Mouse (Mus musculus): ENCODE data around the gene Mbd5. TPM values are rescaled to one million over a fixed set of nuclear protein-coding genes. Genes with fewer than 3 reads are reported as not detected.

Gene Mbd5
- polyA plus RNA-seq, 1 experiment from 2014 or later: 33.8 TPM

DNA sequence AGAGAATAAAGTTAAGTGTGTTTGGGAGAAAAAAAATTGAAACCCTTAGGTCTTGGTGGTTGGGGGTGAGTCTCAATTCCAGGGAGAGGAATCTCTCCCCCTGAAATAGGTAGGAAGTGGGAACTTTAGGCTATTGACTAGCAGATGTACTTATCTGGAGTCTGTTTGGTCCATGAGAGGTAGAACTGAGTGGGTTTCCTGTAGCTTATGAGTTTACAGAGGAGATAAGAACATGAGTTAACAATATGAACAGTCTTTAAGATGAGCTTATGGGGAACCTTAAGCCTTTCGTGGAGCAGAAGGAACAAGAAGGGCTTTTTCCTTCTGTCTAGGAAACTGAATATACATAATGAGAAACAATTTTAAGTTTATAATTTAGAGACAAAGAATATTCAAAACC is 404.8 kb downstream of the Mbd5 start:
- WGBS: 90% methylated on average over 1 of the region's 1 CpGs
- no peak overlapping the region for H3K4me2 ChIP-seq (ENCODE audit: low read depth, low read length)

DNA sequence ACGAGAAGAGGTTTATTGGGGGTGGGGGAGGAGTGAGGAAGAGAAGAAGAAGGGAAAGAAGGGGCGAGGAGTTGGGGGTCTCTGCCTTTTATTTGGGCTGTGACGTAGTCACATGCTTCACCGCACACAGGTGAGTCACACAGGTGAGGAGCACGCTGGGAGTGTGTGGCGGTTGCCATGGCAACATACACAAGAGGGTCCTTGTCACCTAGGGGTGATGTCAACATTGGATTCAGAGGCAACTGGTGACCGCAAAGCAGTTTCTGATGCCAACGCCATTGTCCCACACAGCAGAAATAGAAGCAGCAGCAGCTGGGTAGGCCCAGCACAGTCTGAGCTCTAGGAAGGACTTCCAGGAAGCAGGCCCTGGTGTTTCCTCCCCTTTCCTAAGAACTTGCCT is 406.6 kb downstream of the Mbd5 start:
- H3K4me2 ChIP-seq (ENCODE audit: low read depth, low read length): no peak overlapping the region
- H3K9me3 ChIP-seq (replicated peaks; ENCODE audit: control insufficient read depth, low read length): no peaks in the 10 kb centered on the region
- 86% methylated on average over 8 of the region's 8 CpGs for WGBS
- no peak overlapping the region for H3K9ac ChIP-seq (replicated peaks; ENCODE audit: low read length)
- no peak overlapping the region for H3K27ac ChIP-seq (replicated peaks; ENCODE audit: low read depth, low read length)
- H3K36me3 ChIP-seq (replicated peaks; ENCODE audit: control insufficient read depth, insufficient read depth, low read depth, low read length): no peaks in the 10 kb centered on the region
- no peak for ATAC-seq (replicated peaks; ENCODE audit: insufficient number of reproducible peaks, low FRiP score, low TSS enrichment, low read depth)
- H3K4me1 ChIP-seq (ENCODE audit: control insufficient read depth, insufficient read depth, low read length): no peaks in the 10 kb centered on the region
- H3K27me3 ChIP-seq (ENCODE audit: control insufficient read depth, insufficient read depth, low read length): no peaks in the 10 kb centered on the region
- no peak for DNase-seq (ENCODE audit: low spot score)
- no peak overlapping the region for H3K4me3 ChIP-seq (ENCODE audit: low read depth, low read length)

More for the DNA sequence above, 404.8 kb downstream of the Mbd5 start:
- H3K36me3 ChIP-seq (replicated peaks; ENCODE audit: control insufficient read depth, insufficient read depth, low read depth, low read length): no peaks in the 10 kb centered on the region
- no peaks in the 10 kb centered on the region for H3K27me3 ChIP-seq (ENCODE audit: control insufficient read depth, insufficient read depth, low read length)
- no peak overlapping the region for H3K4me3 ChIP-seq (ENCODE audit: low read depth, low read length)
- no peaks in the 10 kb centered on the region for H3K4me1 ChIP-seq (ENCODE audit: control insufficient read depth, insufficient read depth, low read length)
- no peaks in the 10 kb centered on the region for H3K9me3 ChIP-seq (replicated peaks; ENCODE audit: control insufficient read depth, low read length)
- H3K9ac ChIP-seq (replicated peaks; ENCODE audit: low read length): no peak overlapping the region
- ATAC-seq (replicated peaks; ENCODE audit: insufficient number of reproducible peaks, low FRiP score, low TSS enrichment, low read depth): no peak
- no peak overlapping the region for H3K27ac ChIP-seq (replicated peaks; ENCODE audit: low read depth, low read length)
- DNase-seq (ENCODE audit: low spot score): no peak

DNA sequence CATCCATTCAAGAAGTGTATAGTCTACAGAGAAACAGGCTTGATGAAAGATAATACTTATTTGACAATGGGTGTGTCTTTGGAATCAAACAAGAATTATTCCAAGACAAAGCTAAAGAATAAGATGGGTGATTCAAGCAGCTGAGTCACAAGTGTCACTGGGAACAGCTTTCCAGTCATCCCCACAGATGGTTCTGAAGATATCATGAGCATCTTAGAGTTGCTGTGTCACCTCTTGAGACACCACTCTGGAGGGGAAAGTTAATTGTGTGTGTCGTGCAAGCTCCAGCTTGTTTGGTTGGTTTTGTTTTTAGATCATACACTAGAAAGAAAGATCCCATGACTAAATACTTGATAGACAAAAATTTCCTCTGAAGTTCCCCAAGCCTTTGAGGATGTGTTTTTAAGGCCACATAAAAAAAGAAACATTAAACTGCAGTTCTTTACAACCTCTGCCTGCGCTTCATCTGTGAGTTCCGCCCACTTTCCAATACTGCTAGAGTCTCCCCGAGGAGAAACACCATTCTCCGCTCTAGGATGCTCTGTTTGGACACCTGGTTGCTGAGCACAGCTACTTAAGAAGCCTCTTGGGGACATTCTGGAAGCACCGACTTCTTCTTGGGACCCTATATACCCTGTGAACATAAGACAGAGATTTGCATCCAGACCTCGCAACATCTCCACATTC is 409.0 kb downstream of the Mbd5 start:
- Histone ChIP-seq H3K27ac (replicated peaks; ENCODE audit: low read depth, low read length) (no peak overlapping the region), H3K4me2 (ENCODE audit: low read depth, low read length) (no peak overlapping the region), H3K9me3 (replicated peaks; ENCODE audit: control insufficient read depth, low read length) (no peaks in the 10 kb centered on the region), H3K9ac (replicated peaks; ENCODE audit: low read length) (no peak overlapping the region), H3K4me1 (ENCODE audit: control insufficient read depth, insufficient read depth, low read length) (no peaks in the 10 kb centered on the region), H3K36me3 (replicated peaks; ENCODE audit: control insufficient read depth, insufficient read depth, low read depth, low read length) (no peaks in the 10 kb centered on the region), H3K4me3 (ENCODE audit: low read depth, low read length) (no peak overlapping the region), H3K27me3 (ENCODE audit: control insufficient read depth, insufficient read depth, low read length) (no peaks in the 10 kb centered on the region)
- ATAC-seq (replicated peaks; ENCODE audit: insufficient number of reproducible peaks, low FRiP score, low TSS enrichment, low read depth) (no peak), DNase-seq (ENCODE audit: low spot score) (no peak)
- WGBS: 80% methylated on average over 7 of the region's 7 CpGs

DNA sequence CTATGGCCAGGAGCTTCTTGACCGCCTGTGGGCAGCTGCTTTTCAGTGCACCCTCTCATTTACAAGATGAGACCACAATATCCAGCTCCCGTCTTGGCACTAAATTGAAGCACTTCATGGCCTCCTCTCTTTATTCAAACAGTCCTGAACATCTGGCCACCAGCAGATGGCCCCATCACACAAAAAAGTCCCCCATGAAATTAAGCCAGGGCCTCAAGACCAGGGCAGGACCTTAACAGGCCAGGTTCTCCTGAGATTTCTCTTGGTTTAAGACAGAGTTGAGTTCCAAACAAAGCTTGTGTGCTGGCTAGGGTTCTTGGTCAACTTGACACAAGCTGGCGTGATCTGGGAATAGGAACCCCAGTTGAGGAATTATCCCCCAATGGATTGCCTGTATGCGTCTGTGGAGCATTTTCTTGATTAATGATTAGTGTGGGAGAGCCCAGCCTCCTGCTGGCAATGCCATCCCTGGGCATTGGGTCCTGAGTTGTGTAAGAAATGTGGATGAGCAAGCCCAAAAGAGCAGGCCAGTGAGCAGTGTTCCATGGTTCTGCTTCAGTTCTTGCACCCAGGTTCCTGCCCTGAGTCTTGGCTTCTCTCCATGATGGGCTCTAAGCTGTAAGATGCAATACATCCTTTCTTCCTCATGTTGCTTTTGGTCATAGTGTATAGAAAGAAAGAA is 409.7 kb downstream of the Mbd5 start:
- Histone ChIP-seq H3K27me3 (ENCODE audit: control insufficient read depth, insufficient read depth, low read length) (no peaks in the 10 kb centered on the region), H3K9me3 (replicated peaks; ENCODE audit: control insufficient read depth, low read length) (no peaks in the 10 kb centered on the region), H3K27ac (replicated peaks; ENCODE audit: low read depth, low read length) (no peak overlapping the region), H3K9ac (replicated peaks; ENCODE audit: low read length) (no peak overlapping the region), H3K4me2 (ENCODE audit: low read depth, low read length) (no peak overlapping the region), H3K36me3 (replicated peaks; ENCODE audit: control insufficient read depth, insufficient read depth, low read depth, low read length) (no peaks in the 10 kb centered on the region), H3K4me1 (ENCODE audit: control insufficient read depth, insufficient read depth, low read length) (no peaks in the 10 kb centered on the region), H3K4me3 (ENCODE audit: low read depth, low read length) (no peak overlapping the region)
- ATAC-seq (replicated peaks; ENCODE audit: insufficient number of reproducible peaks, low FRiP score, low TSS enrichment, low read depth) (no peak), DNase-seq (ENCODE audit: low spot score) (peak; percentile 57)
- WGBS: 64% methylated on average over 4 of the region's 4 CpGs

DNA sequence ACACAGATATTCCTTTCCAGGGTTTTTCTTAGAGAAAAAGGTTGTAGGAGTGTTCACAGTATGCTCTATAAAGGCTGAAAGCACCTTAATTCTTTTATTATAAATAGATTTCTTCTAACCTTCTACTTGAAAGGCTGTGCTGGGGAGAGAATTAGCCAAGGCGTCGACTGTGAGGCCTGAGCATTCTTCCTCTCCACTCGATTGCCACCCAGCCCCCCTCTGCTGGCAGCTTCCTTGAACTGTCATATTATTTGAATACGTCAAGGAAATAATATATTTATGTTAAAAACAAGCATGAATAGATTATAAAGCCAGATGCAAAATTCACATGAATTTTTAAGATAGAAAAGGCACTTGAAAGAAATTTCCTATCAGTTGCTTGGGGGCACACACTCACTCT is 410.4 kb downstream of the Mbd5 start:
- Histone ChIP-seq H3K9me3 (replicated peaks; ENCODE audit: control insufficient read depth, low read length) (no peaks in the 10 kb centered on the region), H3K36me3 (replicated peaks; ENCODE audit: control insufficient read depth, insufficient read depth, low read depth, low read length) (no peaks in the 10 kb centered on the region), H3K4me2 (ENCODE audit: low read depth, low read length) (no peak overlapping the region), H3K4me3 (ENCODE audit: low read depth, low read length) (no peak overlapping the region), H3K9ac (replicated peaks; ENCODE audit: low read length) (no peak overlapping the region), H3K4me1 (ENCODE audit: control insufficient read depth, insufficient read depth, low read length) (no peaks in the 10 kb centered on the region), H3K27ac (replicated peaks; ENCODE audit: low read depth, low read length) (no peak overlapping the region), H3K27me3 (ENCODE audit: control insufficient read depth, insufficient read depth, low read length) (no peaks in the 10 kb centered on the region)
- ATAC-seq (replicated peaks; ENCODE audit: insufficient number of reproducible peaks, low FRiP score, low TSS enrichment, low read depth) (no peak), DNase-seq (ENCODE audit: low spot score) (no peak)
- 75% methylated on average over 4 of the region's 4 CpGs for WGBS

DNA sequence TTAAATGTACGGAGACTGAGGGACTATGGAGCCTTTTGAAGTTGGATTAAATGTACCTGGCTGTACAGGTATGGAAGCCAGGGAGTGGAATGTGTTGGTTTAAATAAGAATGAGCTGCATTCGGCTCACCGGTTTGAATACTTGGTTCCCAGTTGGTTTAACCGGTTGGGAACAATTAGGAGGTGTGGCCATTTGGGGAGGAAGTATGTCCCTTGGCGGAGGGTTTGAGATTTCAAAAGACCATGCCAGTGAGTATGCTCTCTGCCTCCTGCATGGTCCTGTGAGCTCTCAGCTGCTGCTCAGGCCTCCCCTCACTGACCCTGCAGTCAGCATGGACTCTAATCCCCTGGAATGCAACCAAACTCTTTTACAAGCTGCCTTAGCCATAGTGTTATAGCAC is 415.2 kb downstream of the Mbd5 start:
- no peaks in the 10 kb centered on the region for H3K27me3 ChIP-seq (ENCODE audit: control insufficient read depth, insufficient read depth, low read length)
- H3K4me2 ChIP-seq (ENCODE audit: low read depth, low read length): no peak overlapping the region
- DNase-seq (ENCODE audit: low spot score): peak; percentile 23
- H3K9me3 ChIP-seq (replicated peaks; ENCODE audit: control insufficient read depth, low read length): no peaks in the 10 kb centered on the region
- H3K4me3 ChIP-seq (ENCODE audit: low read depth, low read length): no peak overlapping the region
- H3K4me1 ChIP-seq (ENCODE audit: control insufficient read depth, insufficient read depth, low read length): no peaks in the 10 kb centered on the region
- H3K27ac ChIP-seq (replicated peaks; ENCODE audit: low read depth, low read length): no peak overlapping the region
- H3K36me3 ChIP-seq (replicated peaks; ENCODE audit: control insufficient read depth, insufficient read depth, low read depth, low read length): no peaks in the 10 kb centered on the region
- 28% methylated on average over 5 of the region's 5 CpGs for WGBS
- 0 out of 2 replicates have a peak, but pooled peaks have one; percentile 41 for ATAC-seq (replicated peaks; ENCODE audit: insufficient number of reproducible peaks, low FRiP score, low TSS enrichment, low read depth)
- no peak overlapping the region for H3K9ac ChIP-seq (replicated peaks; ENCODE audit: low read length)

DNA sequence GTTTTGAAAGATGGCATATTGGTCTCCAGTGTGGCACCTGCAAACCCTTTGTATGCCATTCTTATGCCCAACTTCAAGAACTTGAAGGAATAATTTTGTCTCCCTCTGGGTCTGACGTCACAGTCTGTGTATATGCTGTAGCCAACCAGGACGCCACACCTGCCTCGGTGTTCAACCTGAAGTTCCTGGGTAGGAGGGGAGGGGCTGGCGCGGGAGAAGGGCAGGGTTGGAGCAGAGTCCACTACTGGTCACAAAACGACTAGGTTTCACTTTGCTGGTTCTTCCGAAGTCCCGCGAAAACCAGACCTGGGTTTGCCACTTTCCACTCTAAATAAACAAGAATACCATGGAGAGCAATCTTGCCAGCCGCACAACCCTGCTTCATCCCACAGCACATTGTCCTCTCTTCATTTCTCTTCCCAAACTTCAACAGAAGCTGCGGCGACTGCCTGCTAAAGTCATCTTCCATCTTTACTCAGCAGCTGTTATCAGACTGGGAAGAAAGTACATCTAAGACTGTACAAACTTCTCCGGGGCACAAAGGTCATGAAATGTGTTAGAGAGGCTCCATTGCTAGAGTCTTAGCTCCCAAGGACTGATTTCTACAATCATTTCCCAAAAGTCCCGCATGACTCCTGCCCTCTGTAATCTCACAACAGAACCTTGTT is 417.7 kb downstream of the Mbd5 start:
- H3K27me3 ChIP-seq (ENCODE audit: control insufficient read depth, insufficient read depth, low read length): no peaks in the 10 kb centered on the region
- H3K36me3 ChIP-seq (replicated peaks; ENCODE audit: control insufficient read depth, insufficient read depth, low read depth, low read length): no peaks in the 10 kb centered on the region
- no peak overlapping the region for H3K9ac ChIP-seq (replicated peaks; ENCODE audit: low read length)
- H3K4me1 ChIP-seq (ENCODE audit: control insufficient read depth, insufficient read depth, low read length): no peaks in the 10 kb centered on the region
- no peak overlapping the region for H3K27ac ChIP-seq (replicated peaks; ENCODE audit: low read depth, low read length)
- ATAC-seq (replicated peaks; ENCODE audit: insufficient number of reproducible peaks, low FRiP score, low TSS enrichment, low read depth) (no peak), DNase-seq (ENCODE audit: low spot score) (no peak)
- H3K9me3 ChIP-seq (replicated peaks; ENCODE audit: control insufficient read depth, low read length): no peaks in the 10 kb centered on the region
- no peak overlapping the region for H3K4me2 ChIP-seq (ENCODE audit: low read depth, low read length)
- 87% methylated on average over 14 of the region's 14 CpGs for WGBS
- H3K4me3 ChIP-seq (ENCODE audit: low read depth, low read length): no peak overlapping the region

DNA sequence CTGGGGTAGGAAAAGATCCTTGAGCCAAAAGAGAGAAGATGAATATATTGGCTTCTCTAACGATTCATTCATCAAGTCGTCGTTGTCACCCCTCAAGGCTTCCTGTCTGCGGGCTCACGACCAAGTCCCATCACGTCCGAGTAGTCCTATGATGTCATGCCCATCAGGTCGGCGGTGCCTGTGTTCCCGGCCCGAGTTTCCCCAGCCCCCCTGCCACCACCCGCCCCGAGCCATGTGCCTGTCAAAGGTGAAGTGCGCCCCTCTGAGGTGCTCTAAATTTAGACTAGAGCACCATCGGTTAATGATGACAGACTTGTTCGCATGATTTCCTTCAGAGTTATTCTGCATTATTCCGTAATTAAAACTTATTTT is 418.2 kb downstream of the Mbd5 start:
- Histone ChIP-seq H3K36me3 (replicated peaks; ENCODE audit: control insufficient read depth, insufficient read depth, low read depth, low read length) (no peaks in the 10 kb centered on the region), H3K27me3 (ENCODE audit: control insufficient read depth, insufficient read depth, low read length) (no peaks in the 10 kb centered on the region), H3K4me3 (ENCODE audit: low read depth, low read length) (no peak overlapping the region), H3K4me2 (ENCODE audit: low read depth, low read length) (no peak overlapping the region), H3K9me3 (replicated peaks; ENCODE audit: control insufficient read depth, low read length) (no peaks in the 10 kb centered on the region), H3K27ac (replicated peaks; ENCODE audit: low read depth, low read length) (no peak overlapping the region), H3K4me1 (ENCODE audit: control insufficient read depth, insufficient read depth, low read length) (no peaks in the 10 kb centered on the region), H3K9ac (replicated peaks; ENCODE audit: low read length) (no peak overlapping the region)
- ATAC-seq (replicated peaks; ENCODE audit: insufficient number of reproducible peaks, low FRiP score, low TSS enrichment, low read depth): no peak
- no peak for DNase-seq (ENCODE audit: low spot score)
- WGBS: 71% methylated on average over 17 of the region's 17 CpGs

All from embryonic facial prominence, embryonic 11.5 days (tissue).